Mouse (Mus musculus): ENCODE results near the gene Gm10842.
"Not testable (repeated sequence)": the region's sequence is repeated elsewhere in the genome, so short reads cannot be mapped to it uniquely, and the experiment has no call there.

The Gm10842 gene

GRCm38 (mm10) chr11:105146593-105146992 is at the start of gene Gm10842:
Gene Gm10842 (plus strand): TSS chr11:105146893.
- DNase-seq (ENCODE audit: low spot score in 2 of 2), result no peak

DNA sequence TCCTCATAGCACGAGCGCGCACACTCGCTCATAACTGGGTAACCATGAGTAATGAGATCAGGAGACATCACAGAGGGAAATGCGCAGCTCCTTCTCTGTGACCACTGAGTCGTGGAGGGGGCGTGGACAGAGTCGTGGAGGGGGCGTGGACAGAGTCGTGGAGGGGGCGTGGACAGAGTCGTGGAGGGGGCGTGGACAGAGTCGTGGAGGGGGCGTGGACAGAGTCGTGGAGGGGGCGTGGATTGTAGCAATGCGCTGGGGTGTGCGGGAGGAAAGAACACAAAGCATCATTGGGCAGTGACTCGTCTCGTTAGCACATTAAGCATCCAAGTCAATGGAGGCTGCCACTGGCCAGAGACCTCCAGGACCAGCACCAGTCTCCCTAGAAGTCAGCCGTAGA is 34.2 kb upstream of the Gm10842 start:
- DNase-seq (ENCODE audit: low spot score in 2 of 2), result not testable (repeated sequence)

DNA sequence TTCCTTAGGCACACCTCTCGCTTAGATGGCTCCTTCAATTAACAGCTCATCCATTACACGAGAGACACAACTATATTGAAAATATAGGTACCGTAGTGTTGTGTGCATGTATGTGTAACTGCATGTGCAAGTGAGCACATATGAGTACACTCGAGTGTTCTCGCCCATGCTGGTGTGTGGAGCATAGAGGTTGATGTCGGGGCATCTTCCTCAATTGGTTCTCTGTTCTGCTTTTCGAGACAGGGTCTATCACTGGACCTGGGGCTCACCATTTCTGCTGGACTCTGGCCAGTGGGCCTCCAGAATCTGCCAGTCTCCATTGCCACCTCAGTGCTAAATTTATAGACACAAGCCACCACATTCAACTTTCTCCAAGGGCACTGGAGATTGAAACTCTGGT is 28.9 kb upstream of the Gm10842 start:
- no peak for DNase-seq (ENCODE audit: low spot score in 2 of 2)

GRCm38 (mm10) chr11:105120551-105121061 is 26.1 kb upstream of the Gm10842 start:
- DNase-seq (ENCODE audit: low spot score in 2 of 2), result no peak

DNA sequence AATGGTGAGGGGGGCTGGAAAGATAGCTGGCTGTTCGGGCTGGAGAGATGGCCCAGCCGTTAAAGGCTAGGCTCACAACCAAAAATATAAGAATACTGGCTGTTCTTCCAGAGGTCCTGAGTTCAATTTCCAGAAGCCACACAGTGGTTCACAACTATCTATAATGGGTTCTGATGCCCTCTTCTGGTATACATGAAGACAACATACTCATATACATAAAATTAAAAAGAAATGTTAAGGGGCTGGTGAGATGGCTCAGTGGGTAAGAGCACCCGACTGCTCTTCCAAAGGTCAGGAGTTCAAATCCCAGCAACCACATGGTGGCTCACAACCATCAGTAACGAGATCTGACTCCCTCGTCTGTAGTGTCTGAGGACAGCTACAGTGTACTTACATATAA is 24.9 kb upstream of the Gm10842 start:
- DNase-seq (ENCODE audit: low spot score in 2 of 2), result not testable (repeated sequence)

DNA sequence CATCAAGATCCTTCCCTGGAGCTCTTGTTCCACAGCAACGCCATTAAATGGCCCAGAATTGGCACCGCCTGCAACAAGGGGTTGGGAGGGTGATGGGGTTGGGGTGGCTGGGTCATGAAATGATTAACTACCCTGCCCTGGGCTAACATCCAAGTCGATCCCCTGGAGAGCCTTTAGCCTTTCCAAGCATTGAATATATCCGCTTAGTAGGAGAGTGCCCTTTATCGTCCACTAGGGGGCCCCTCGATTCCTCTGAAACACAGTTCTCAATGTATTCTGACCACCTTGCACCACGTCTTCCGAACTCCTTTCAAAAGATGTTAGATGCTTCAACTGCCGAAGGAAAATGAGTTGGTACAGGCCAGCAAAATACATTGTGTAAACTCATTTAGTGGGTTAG is 22.7 kb upstream of the Gm10842 start:
- DNase-seq (ENCODE audit: low spot score in 2 of 2), result peak in 1 of 2 experiments; percentile 31

DNA sequence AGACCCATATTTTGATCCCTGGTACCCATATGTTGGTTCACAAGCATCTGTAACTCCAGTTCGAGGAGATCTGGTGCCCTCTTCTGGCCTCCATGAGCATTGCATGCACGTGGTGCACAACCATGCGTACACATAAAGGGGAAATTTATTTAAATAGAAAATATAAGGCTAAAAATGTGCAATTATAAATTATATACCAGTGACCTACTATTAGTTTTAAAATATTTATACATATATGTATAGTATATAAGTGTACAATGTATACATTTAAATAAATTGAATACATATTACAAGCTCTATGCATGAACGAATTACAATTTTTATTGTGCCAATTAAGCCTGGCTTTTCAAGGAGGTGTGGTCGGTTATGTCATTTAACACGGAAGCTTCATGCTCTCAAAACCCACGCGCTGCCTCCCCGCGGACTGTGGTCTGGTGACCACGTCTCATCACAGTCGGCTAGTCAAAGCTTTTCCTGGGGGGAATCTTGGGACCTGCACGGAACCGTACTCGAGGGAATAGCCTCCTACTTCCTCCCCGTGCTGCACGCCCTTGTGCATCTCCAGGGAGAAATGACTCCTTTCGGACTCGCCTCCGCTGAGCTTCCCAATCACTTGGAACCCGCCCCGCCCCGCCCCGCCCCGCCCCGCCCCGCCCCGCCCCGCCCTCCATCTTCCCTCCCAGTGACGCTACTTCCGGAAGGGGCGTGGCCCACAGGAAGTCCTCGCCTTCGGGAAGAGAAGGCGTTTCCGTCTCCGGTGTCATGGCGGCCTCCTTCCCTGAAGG is 20.8 kb upstream of the Gm10842 start, which contains the start of gene Mettl2:
Mettl2 (plus strand) TSS at position 691 of the 785 bp plus-strand sequence.
- peak; percentile 55 to 82 for DNase-seq (ENCODE audit: low spot score in 2 of 2)

DNA sequence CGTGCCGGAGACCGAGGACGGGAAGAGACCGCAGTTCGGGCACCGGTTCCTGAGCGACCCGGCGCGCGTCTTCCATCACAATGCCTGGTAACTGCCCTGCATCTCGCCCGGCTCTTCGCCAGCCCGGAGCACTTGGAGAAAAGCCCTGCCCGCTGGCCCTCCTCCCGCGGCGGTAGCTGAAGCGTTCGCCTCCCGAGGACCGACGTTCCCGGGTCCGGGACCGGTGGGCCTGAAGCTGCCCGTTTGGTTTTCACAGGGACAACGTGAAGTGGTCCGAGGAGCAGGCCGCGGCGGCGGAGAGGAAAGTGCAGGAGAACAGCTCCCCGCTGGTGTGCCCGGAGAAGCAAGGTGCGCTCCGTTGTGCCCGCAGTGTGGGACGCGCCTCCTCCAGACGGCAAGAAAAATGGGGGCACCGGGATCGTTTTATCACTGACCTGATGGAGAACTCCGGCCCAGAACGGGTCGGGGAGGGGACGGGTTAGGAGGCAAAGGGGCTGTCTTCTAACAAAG is 20.1 kb upstream of the Gm10842 start:
- no peak for DNase-seq (ENCODE audit: low spot score in 2 of 2)

GRCm38 (mm10) chr11:105135692-105136091 is 11.0 kb upstream of the Gm10842 start:
- DNase-seq (ENCODE audit: low spot score in 2 of 2), result no peak

DNA sequence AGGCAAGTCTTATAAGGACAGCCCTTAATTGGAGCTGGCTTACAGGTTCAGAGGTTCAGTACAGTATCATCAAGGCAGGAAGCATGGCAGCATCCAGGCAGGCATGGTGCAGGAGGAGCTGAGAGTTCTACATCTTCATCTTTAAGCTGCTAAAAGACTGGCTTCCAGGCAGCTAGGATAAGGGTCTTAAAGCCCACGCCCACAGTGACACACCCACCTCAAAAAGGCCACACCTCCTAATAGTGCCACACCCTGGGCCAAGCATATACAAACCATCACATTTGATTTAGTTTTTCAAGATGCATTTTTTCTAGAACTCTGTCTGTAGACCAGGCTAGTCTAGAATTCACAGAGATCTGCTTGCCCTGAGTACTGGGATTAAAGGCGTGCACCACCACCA is 9.4 kb upstream of the Gm10842 start:
- not testable (repeated sequence) for DNase-seq (ENCODE audit: low spot score in 2 of 2)

DNA sequence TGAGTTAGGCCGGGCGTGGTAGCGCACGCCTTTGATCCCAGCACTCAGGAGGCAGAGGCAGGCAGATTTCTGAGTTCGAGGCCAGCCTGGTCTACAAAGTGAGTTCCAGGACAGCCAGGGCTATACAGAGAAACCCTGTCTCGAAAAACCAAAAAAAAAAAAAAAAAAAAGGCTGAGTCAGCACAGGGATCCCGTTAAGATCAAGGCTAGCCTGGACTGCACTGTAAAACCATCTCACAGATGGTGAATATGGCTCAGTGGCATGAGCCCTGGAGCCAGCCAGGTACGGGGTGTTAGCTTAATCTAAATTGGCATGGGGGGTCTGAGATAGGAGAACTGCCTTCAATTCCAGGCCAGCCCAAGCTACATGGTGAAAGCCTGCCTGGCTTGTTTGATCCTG is 6.2 kb upstream of the Gm10842 start:
- not testable (repeated sequence) for DNase-seq (ENCODE audit: low spot score in 2 of 2)

- no peak for DNase-seq (ENCODE audit: low spot score in 2 of 2)
These were observed 5.6 kb upstream of the Gm10842 start for GRCm38 (mm10) chr11:105141115-105141514.

DNA sequence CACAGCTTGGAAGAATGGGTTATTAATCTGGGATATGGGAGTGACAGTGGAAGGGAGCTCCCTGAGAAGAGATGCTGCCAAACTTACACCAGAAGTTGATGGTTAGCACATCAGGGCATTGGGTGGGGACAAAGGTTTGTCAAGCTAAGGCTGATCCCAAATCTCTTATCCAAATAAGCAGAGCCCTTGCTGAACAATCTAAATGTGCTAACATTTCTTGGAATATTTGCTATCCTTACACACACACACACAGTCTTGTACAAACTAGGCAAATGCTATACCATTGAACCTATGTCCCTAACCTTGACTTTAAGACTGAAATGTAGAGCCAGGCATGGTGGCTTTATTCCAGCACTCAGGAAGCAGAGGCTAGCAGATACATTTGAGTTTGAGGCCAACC is 3.1 kb upstream of the Gm10842 start:
- no peak for DNase-seq (ENCODE audit: low spot score in 2 of 2)

GRCm38 (mm10) chr11:105144084-105144483 is 2.6 kb upstream of the Gm10842 start:
- no peak for DNase-seq (ENCODE audit: low spot score in 2 of 2)

- DNase-seq (ENCODE audit: low spot score in 2 of 2), result no peak
These were observed 2.0 kb upstream of the Gm10842 start for GRCm38 (mm10) chr11:105144508-105145210.

GRCm38 (mm10) chr11:105145211-105145610 is 1.5 kb upstream of the Gm10842 start:
- DNase-seq (ENCODE audit: low spot score in 2 of 2), result no peak

- DNase-seq (ENCODE audit: low spot score in 2 of 2), result no peak
These were observed 2.7 kb downstream of the Gm10842 start for GRCm38 (mm10) chr11:105149353-105149752.

DNA sequence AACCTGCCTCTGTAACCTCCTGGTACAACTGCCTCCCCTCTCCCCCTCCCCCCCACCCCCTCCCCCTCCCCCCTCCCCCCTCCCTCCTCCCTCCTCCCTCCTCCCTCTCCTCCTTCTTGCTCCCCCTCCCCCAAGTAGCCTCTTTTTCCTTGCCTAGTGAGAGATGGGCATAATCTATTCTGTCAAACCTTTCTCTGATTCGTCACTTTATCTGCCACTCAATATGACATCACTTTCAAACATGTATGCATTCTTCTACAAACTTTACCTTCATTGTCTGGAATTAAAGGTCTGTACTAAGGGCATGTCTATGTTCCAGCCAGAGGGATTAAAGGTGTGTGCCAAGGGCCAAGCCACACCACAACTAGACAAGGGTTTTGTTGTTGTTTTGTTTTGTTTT is 3.1 kb downstream of the Gm10842 start:
- DNase-seq (ENCODE audit: low spot score in 2 of 2), result no peak

DNA sequence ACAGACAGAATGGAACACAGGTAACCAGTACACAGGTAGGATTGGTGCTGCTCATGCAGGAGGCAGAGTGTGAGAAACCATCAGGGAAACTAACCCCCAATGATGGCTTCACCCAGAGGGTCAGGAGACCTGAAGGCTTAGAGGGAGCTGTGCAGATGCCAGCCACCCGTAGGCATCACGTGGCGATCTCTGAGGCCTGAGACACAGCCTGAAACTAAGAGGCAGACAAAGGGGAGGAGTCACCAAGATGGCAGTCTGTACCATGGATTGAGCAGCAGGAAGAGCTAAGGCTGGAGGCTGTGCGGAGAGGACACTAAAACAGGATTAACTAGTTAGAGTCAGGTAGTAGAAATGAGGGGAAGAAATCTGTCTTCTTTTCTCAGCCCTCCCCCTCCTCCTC is 4.0 kb downstream of the Gm10842 start:
- no peak for DNase-seq (ENCODE audit: low spot score in 2 of 2)

- no peak for DNase-seq (ENCODE audit: low spot score in 2 of 2)
These were observed 4.7 kb downstream of the Gm10842 start for GRCm38 (mm10) chr11:105151226-105152016.

GRCm38 (mm10) chr11:105152017-105152300 is 5.3 kb downstream of the Gm10842 start:
- DNase-seq (ENCODE audit: low spot score in 2 of 2), result no peak

DNA sequence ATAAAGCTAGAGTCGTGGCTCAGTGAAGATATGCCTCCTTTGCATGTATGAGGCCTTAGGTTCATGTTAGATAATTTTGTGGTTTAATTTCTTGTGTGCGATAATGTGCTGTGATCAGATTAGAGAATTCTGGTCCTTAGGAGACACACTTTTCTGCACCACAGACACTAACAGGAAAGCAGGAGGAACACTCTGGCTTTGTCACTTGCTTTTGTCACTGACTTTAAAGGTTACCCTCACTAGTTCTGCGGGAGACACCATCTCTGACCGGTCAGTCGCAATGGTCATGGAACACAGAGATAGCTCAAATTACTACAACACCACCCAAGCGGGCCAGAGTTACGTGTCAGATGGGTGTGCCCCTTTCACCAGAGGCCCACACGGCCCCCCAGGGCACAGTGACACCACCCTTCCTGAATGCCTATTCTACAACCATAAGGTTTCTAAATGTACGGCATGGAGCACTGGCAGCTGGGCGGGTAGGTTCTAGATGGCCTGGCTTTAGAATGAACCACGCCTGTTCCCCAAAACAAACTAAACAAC is 5.7 kb downstream of the Gm10842 start:
- no peak for DNase-seq (ENCODE audit: low spot score in 2 of 2)
